Mouse (Mus musculus) neural tube, embryonic 15.5 days (tissue): Measurements from ENCODE around the gene Setdb1. TPM values are rescaled to one million over a fixed set of nuclear protein-coding genes. Genes with fewer than 3 reads are reported as not detected.

Experiments used
- ATAC-seq: fragments of 200-750 bp; cut with Nextera tagmentation; 2 replicates; pipeline ENCODE4 v1.8.0; 2017; ENCODE audit warnings: mild to moderate bottlenecking, moderate TSS enrichment, moderate library complexity; ENCODE audit not compliant: low FRiP score
- H3K27ac ChIP-seq: fragments of 300-500 bp; sonication (generic); replicated peaks from 2 replicates; pipeline ENCODE4 v1.5.1; 2015; ENCODE audit warnings: mild to moderate bottlenecking, inconsistent platforms
- H3K27me3 ChIP-seq: fragments of 300-500 bp; sonication (generic); replicated peaks from 2 replicates; pipeline ENCODE4 v1.6.1; 2015; ENCODE audit warnings: inconsistent platforms
- H3K36me3 ChIP-seq: fragments of 300-500 bp; sonication (generic); 2 replicates; pipeline ENCODE4 v1.6.1; 2015; ENCODE audit warnings: inconsistent platforms
- H3K4me1 ChIP-seq: fragments of 300-500 bp; sonication (generic); 2 replicates; pipeline ENCODE4 v1.6.1; 2015; ENCODE audit warnings: inconsistent platforms
- H3K4me2 ChIP-seq: fragments of 300-500 bp; sonication (generic); 2 replicates; pipeline ENCODE4 v1.6.1; 2015; ENCODE audit warnings: inconsistent platforms, mild to moderate bottlenecking, moderate library complexity
- H3K4me3 ChIP-seq: fragments of 300-500 bp; sonication (generic); replicated peaks from 2 replicates; pipeline ENCODE4 v1.5.1; 2015; ENCODE audit warnings: mild to moderate bottlenecking, inconsistent platforms
- H3K9ac ChIP-seq: fragments of 300-500 bp; sonication (generic); replicated peaks from 2 replicates; pipeline ENCODE4 v1.6.1; 2015; ENCODE audit warnings: mild to moderate bottlenecking, inconsistent platforms
- H3K9me3 ChIP-seq: fragments of 300-500 bp; sonication (generic); replicated peaks from 2 replicates; pipeline ENCODE4 v1.6.1; 2016; ENCODE audit warnings: inconsistent platforms
- WGBS: fragments of 180-500 bp; shearing (Covaris S2); methylation state at CpG from one replicate; pipeline ENCODE4 v1.1.7; 2015; ENCODE audit warnings: mixed read lengths; 5-methylcytosine and 5-hydroxymethylcytosine counted together
- polyA plus RNA-seq: library from polyadenylated mRNA; unstranded; fragments of >200 nt; fragmentation: Nextera tagmentation; extraction: Ambion mirVana; gene quantifications from 2 replicates; pipeline ENCODE4 v1.2.1, GENCODE M21; 2015

Gene Setdb1
- polyA plus RNA-seq, 1 experiment from 2014 or later: 38.3 TPM

GRCm38 (mm10) chr3:95276428-95276934, 80.5 kb downstream of the Setdb1 start:
- Histone ChIP-seq H3K9ac (no peak overlapping the region), H3K27me3 (no peaks in the 10 kb centered on the region), H3K27ac (no peak overlapping the region), H3K4me1 (peaks cover 12% of the 10 kb centered on the region), H3K9me3 (no peaks in the 10 kb centered on the region), H3K36me3 (no peaks in the 10 kb centered on the region), H3K4me3 (no peak overlapping the region), H3K4me2 (no peak overlapping the region)
- no peak for ATAC-seq
- 86% methylated on average over 5 of the region's 5 CpGs for WGBS

GRCm38 (mm10) chr3:95275161-95275560, 81.8 kb downstream of the Setdb1 start:
- no peaks in the 10 kb centered on the region for H3K36me3 ChIP-seq
- no peak overlapping the region for H3K4me3 ChIP-seq
- peaks cover 6% of the 10 kb centered on the region for H3K4me1 ChIP-seq
- no peaks in the 10 kb centered on the region for H3K27me3 ChIP-seq
- no peak for ATAC-seq
- 84% methylated on average over 6 of the region's 6 CpGs for WGBS
- H3K9ac ChIP-seq: no peak overlapping the region
- H3K4me2 ChIP-seq: no peak overlapping the region
- no peak overlapping the region for H3K27ac ChIP-seq
- no peaks in the 10 kb centered on the region for H3K9me3 ChIP-seq

GRCm38 (mm10) chr3:95274453-95274852, 82.5 kb downstream of the Setdb1 start:
- Histone ChIP-seq H3K4me2 (no peak overlapping the region), H3K9me3 (no peaks in the 10 kb centered on the region), H3K9ac (no peak overlapping the region), H3K36me3 (no peaks in the 10 kb centered on the region; the same call in 1 of the 2 replicates), H3K4me3 (no peak overlapping the region), H3K27ac (no peak overlapping the region), H3K4me1 (no peaks in the 10 kb centered on the region; the same call in 1 of the 2 replicates), H3K27me3 (no peaks in the 10 kb centered on the region)
- 92% methylated on average over 4 of the region's 4 CpGs for whole genome bisulfite sequencing
- ATAC-seq: no peak

Other genes with a start within 250 kb of the Setdb1 start
- gene Vps72, start 246.2 kb downstream of the Setdb1 start, polyA plus RNA-seq: 142 and 151 TPM in 2 replicates
- gene Tmod4, start 232.7 kb downstream of the Setdb1 start, polyA plus RNA-seq: 1.3 and 1.5 TPM in 2 replicates
- 86.7 and 88.4 TPM in 2 replicates for gene Scnm1, start 223.2 kb downstream of the Setdb1 start, polyA plus RNA-seq
- gene Lysmd1, start 223.1 kb downstream of the Setdb1 start, polyA plus RNA-seq: 38.1 and 46.0 TPM in 2 replicates
- gene Tnfaip8l2, start 214.8 kb downstream of the Setdb1 start, polyA plus RNA-seq: 3.0 and 5.6 TPM in 2 replicates
- gene Sema6c, start 196.7 kb downstream of the Setdb1 start, polyA plus RNA-seq: 17.7 and 24.4 TPM in 2 replicates
- 2.8 and 3.9 TPM in 2 replicates for gene Gabpb2, start 139.3 kb downstream of the Setdb1 start, polyA plus RNA-seq
- 46.2 and 55.5 TPM in 2 replicates for gene Cdc42se1, start 128.5 kb downstream of the Setdb1 start, polyA plus RNA-seq
- gene Mllt11, start 125.0 kb downstream of the Setdb1 start, polyA plus RNA-seq: 250 and 346 TPM in 2 replicates
- 0.13 and 0.18 TPM in 2 replicates for gene Gm128, start 115.6 kb downstream of the Setdb1 start, polyA plus RNA-seq
- gene Bnipl, start 106.0 kb downstream of the Setdb1 start, polyA plus RNA-seq: 0.29 TPM in 1 of 2 replicates, not detected in the other
- gene Mindy1, start 75.9 kb downstream of the Setdb1 start, polyA plus RNA-seq: 37.3 and 37.4 TPM in 2 replicates
- gene Prune1, start 75.1 kb downstream of the Setdb1 start, polyA plus RNA-seq: 57.3 and 61.7 TPM in 2 replicates
- 0.40 and 0.41 TPM in 2 replicates for gene Anxa9, start 50.0 kb downstream of the Setdb1 start, polyA plus RNA-seq
- 93.4 and 102 TPM in 2 replicates for gene Cers2, start 42.4 kb downstream of the Setdb1 start, polyA plus RNA-seq
- gene 4930558C23Rik, start 45.6 kb upstream of the Setdb1 start, polyA plus RNA-seq: not detected in 2 replicates
- 14.2 and 20.5 TPM in 2 replicates for gene Arnt, start 77.2 kb upstream of the Setdb1 start, polyA plus RNA-seq
- 10.7 and 12.0 TPM in 2 replicates for gene Ctsk, start 142.1 kb upstream of the Setdb1 start, polyA plus RNA-seq
- 22.4 and 25.4 TPM in 2 replicates for gene Ctss, start 169.6 kb upstream of the Setdb1 start, polyA plus RNA-seq
- not detected in 2 replicates for gene Hormad1, start 202.5 kb upstream of the Setdb1 start, polyA plus RNA-seq
- gene Golph3l, start 231.7 kb upstream of the Setdb1 start, polyA plus RNA-seq: 24.8 and 28.1 TPM in 2 replicates